Comparison of ENCODE assay signal across 19 mouse cellular contexts in genomic region chr7:144087277-144087676, GRCm38 (mm10).
A peak's percentile ranks its signal among the peaks of the same experiment; 100 is the strongest.
DNase-seq lines count a peak whose midpoint lies in the region; ATAC-seq and TF ChIP-seq lines count a peak whose summit lies in the region.
"Had no signal": no experiment of that assay in that cellular context is flagged by ENCODE, and none has a peak within 500 bp of the region (broad histone marks: within the 10 kb centered on the region; RNA-seq: fewer than 3 reads in every experiment).

No protein-coding gene starts in this region.

- 0 out of 2 replicates have a peak, but pooled peaks cover 6% of the 10 kb centered on the region for H3K4me1 ChIP-seq in hindbrain, embryonic 15.5 days (replicated peaks)
- peaks cover 6% of the 10 kb centered on the region; the same call in 1 of the 2 replicates for H3K4me1 ChIP-seq in hindbrain, embryonic 10.5 days (replicated peaks)
- no peaks in the 10 kb centered on the region for H3K4me1 ChIP-seq in midbrain, embryonic 11.5 days (ENCODE audit: control insufficient read depth, insufficient read depth, low read length)
- no peaks in the 10 kb centered on the region; the same call in 1 of the 2 replicates for H3K4me1 ChIP-seq in midbrain, embryonic 15.5 days
- H3K4me1 ChIP-seq: embryonic facial prominence, embryonic 13.5 days; forebrain, embryonic 13.5 days; heart, embryonic 13.5 days had no signal

- no peak for TF ChIP-seq POLR2A in brain, embryonic 14.5 days (IDR thresholded peaks at IDR 0.05; ENCODE audit: borderline replicate concordance, extremely low read depth, insufficient read depth, insufficient read length, poor library complexity, severe bottlenecking)

- no peak overlapping the region for H3K4me2 ChIP-seq in hindbrain, embryonic 15.5 days
- H3K4me2 ChIP-seq in midbrain, embryonic 11.5 days, result no peak overlapping the region
- no peak overlapping the region for H3K4me2 ChIP-seq in midbrain, embryonic 15.5 days
- H3K4me2 ChIP-seq: embryonic facial prominence, embryonic 13.5 days; forebrain, embryonic 13.5 days; heart, embryonic 13.5 days had no signal

- WGBS in hindbrain, embryonic 15.5 days, result 29% methylated on average over 2 of the region's 2 CpGs
- 70% methylated on average over 2 of the region's 2 CpGs for WGBS in hindbrain, embryonic 10.5 days
- 77% methylated on average over 2 of the region's 2 CpGs for WGBS in midbrain, embryonic 11.5 days
- WGBS in midbrain, embryonic 15.5 days, result 16% methylated on average over 2 of the region's 2 CpGs

- no peaks in the 10 kb centered on the region for H3K36me3 ChIP-seq in hindbrain, embryonic 15.5 days
- H3K36me3 ChIP-seq in hindbrain, embryonic 10.5 days, result no peaks in the 10 kb centered on the region
- no peaks in the 10 kb centered on the region for H3K36me3 ChIP-seq in midbrain, embryonic 11.5 days (ENCODE audit: control insufficient read depth, insufficient read depth, low read length)
- no peaks in the 10 kb centered on the region for H3K36me3 ChIP-seq in midbrain, embryonic 15.5 days (replicated peaks)
- H3K36me3 ChIP-seq: embryonic facial prominence, embryonic 13.5 days; heart, embryonic 13.5 days had no signal

- DNase-seq in hindbrain, embryonic 10.5 days (ENCODE audit: low spot score), result no peak
- DNase-seq in midbrain, embryonic 11.5 days (ENCODE audit: low spot score, missing footprints), result peak; percentile 77
- DNase-seq in adipocyte (ENCODE audit: low spot score), result peak; percentile 23
- peak; percentile 34 for DNase-seq in brain, embryonic 14.5 days (ENCODE audit: low read depth)
- no peak for DNase-seq in urinary bladder, adult 18-20 months (ENCODE audit: low spot score in 2 of 2)
- DNase-seq: adrenal gland, adult 8-10 months; adrenal gland, postnatal 36 days; cerebellum, adult 11 months; cerebellum, adult 9-10 months; cerebellum, postnatal 25 days; gastrocnemius, postnatal 36 days; heart, adult 11 months; heart, postnatal 36 days had no signal

- 0 out of 2 replicates have a peak overlapping the region, but pooled peaks have one; percentile 37 for H3K27ac ChIP-seq in hindbrain, embryonic 15.5 days (replicated peaks)
- no peak overlapping the region for H3K27ac ChIP-seq in hindbrain, embryonic 10.5 days
- H3K27ac ChIP-seq in midbrain, embryonic 11.5 days (ENCODE audit: low read depth, low read length), result no peak overlapping the region
- H3K27ac ChIP-seq in midbrain, embryonic 15.5 days, result no peak overlapping the region
- H3K27ac ChIP-seq: embryonic facial prominence, embryonic 13.5 days; forebrain, embryonic 13.5 days; heart, embryonic 13.5 days had no signal

- no peak for TF ChIP-seq CTCF in brain, embryonic 14.5 days (IDR thresholded peaks at IDR 0.05; ENCODE audit: borderline replicate concordance, extremely low read depth, insufficient read depth, insufficient read length)

- no peak overlapping the region for H3K4me3 ChIP-seq in hindbrain, embryonic 15.5 days
- H3K4me3 ChIP-seq in hindbrain, embryonic 10.5 days, result no peak overlapping the region
- no peak overlapping the region for H3K4me3 ChIP-seq in midbrain, embryonic 11.5 days (ENCODE audit: low read depth, low read length)
- H3K4me3 ChIP-seq in midbrain, embryonic 15.5 days, result no peak overlapping the region
- H3K4me3 ChIP-seq: embryonic facial prominence, embryonic 13.5 days; forebrain, embryonic 13.5 days; heart, embryonic 13.5 days had no signal

- no peak for ATAC-seq in hindbrain, embryonic 15.5 days (ENCODE audit: low FRiP score, low read depth)
- no peak for ATAC-seq in midbrain, embryonic 11.5 days (ENCODE audit: low FRiP score)
- ATAC-seq in midbrain, embryonic 15.5 days (replicated peaks), result no peak
- ATAC-seq: forebrain, embryonic 13.5 days; intestine, embryonic 16.5 days had no signal

- H3K9me3 ChIP-seq in hindbrain, embryonic 15.5 days, result no peaks in the 10 kb centered on the region
- 0 out of 2 replicates have a peak, but pooled peaks cover 3% of the 10 kb centered on the region for H3K9me3 ChIP-seq in hindbrain, embryonic 10.5 days
- H3K9me3 ChIP-seq in midbrain, embryonic 11.5 days (ENCODE audit: control insufficient read depth, low read length), result no peaks in the 10 kb centered on the region
- no peaks in the 10 kb centered on the region for H3K9me3 ChIP-seq in midbrain, embryonic 15.5 days
- H3K9me3 ChIP-seq: embryonic facial prominence, embryonic 13.5 days; forebrain, embryonic 13.5 days; heart, embryonic 13.5 days had no signal

- no peak overlapping the region for H3K9ac ChIP-seq in hindbrain, embryonic 15.5 days
- no peak overlapping the region for H3K9ac ChIP-seq in midbrain, embryonic 11.5 days (ENCODE audit: low read length)
- no peak overlapping the region for H3K9ac ChIP-seq in midbrain, embryonic 15.5 days
- H3K9ac ChIP-seq: embryonic facial prominence, embryonic 13.5 days; forebrain, embryonic 13.5 days; heart, embryonic 13.5 days had no signal

- H3K27me3 ChIP-seq in hindbrain, embryonic 15.5 days, result no peaks in the 10 kb centered on the region
- no peaks in the 10 kb centered on the region for H3K27me3 ChIP-seq in hindbrain, embryonic 10.5 days (ENCODE audit: insufficient read depth, poor library complexity, severe bottlenecking)
- no peaks in the 10 kb centered on the region for H3K27me3 ChIP-seq in midbrain, embryonic 11.5 days (ENCODE audit: control insufficient read depth, insufficient read depth, low read length)
- no peaks in the 10 kb centered on the region for H3K27me3 ChIP-seq in midbrain, embryonic 15.5 days (replicated peaks)
- H3K27me3 ChIP-seq: forebrain, embryonic 13.5 days had no signal

Comparison
In these comparisons a context has a peak if more than half of its experiments do, and no peak if none do; other contexts are left out.
1. DNase-seq: peak in midbrain, embryonic 11.5 days (single experiment), adipocyte (single experiment) and brain, embryonic 14.5 days (single experiment); none in hindbrain, embryonic 10.5 days (single experiment) and urinary bladder, adult 18-20 months (0 of 2).